Mouse (Mus musculus): ENCODE data around the gene Gm7029.

The Gm7029 gene

DNA sequence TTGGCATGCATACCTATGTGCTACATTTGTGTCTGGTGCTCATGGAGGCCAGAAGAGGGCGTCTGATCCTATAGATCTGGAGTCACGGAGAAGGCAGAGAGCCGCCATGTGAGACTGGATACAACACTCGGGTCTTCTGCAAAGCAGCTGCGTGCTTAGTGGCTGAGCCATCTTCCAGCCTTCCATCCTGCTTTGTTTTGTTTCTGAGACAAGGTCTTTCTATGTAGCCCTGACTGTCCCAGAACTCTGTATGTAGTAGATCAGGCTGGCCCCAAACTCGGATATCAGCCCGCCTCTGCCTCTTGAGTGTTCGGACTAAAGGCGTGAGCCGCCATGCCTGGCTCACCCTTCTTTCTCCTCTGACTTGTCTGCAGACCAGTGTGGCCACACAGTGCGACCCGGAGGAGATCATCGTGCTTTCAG lies 41.3 kb downstream of the Gm7029 start:
- no peak for DNase-seq

DNA sequence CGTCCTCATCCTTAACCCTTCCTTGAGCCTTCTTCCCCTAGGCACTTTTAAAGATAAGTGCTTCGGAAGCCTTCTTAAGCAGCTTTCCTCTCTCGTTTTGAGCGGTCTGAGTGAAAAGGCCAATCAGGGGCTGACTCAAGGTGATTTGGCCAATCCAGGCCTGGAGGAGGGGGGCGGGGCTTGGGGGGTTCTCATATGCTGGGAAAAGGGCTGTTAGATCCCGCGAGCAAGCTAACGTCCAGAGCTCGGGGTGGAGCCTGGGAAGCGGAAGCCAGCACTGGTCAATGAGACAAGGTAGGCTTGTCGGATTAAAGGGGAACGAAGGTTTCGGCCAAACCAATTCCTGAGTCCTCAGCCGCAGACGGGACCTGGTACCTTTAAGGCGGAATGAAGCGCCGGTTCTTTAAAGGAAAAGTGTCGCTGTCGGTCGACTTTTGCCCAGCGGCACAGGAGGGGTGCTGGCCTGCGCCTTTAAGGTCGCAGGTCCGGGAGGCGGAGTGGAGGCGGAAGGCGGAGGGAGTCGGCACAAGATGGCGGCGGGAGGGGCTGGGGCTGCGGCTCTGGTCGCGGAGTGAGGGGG lies 42.1 kb downstream of the Gm7029 start, which contains the start of the genes Tapbp and Zbtb22:
Gene Tapbp, plus strand, starts transcription at position 229 of the 580 bp plus-strand sequence.
Gene Zbtb22, plus strand, starts transcription at position 234 of the 580 bp plus-strand sequence.
- DNase-seq, result peak; percentile 96 to 99

DNA sequence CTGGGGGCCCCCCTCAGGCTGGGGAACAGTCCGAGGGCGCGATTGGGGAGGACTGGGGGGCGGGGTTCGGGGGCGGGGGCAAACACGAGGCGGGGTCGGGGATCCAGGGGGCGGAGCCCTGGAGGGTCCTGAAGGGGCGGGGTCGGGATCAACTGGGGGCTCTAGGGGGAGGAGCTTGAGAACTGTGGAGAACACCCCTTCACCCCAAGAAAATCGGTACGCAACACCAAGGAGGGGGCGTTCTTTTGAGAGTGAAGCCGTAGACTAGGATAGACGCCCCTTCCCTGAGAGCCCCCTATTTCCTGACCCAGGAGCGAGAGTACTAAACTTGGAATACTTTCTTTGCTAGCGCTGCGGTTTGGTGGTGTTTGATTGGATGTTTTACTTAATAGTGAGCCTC lies 42.7 kb downstream of the Gm7029 start:
- DNase-seq, result no peak

DNA sequence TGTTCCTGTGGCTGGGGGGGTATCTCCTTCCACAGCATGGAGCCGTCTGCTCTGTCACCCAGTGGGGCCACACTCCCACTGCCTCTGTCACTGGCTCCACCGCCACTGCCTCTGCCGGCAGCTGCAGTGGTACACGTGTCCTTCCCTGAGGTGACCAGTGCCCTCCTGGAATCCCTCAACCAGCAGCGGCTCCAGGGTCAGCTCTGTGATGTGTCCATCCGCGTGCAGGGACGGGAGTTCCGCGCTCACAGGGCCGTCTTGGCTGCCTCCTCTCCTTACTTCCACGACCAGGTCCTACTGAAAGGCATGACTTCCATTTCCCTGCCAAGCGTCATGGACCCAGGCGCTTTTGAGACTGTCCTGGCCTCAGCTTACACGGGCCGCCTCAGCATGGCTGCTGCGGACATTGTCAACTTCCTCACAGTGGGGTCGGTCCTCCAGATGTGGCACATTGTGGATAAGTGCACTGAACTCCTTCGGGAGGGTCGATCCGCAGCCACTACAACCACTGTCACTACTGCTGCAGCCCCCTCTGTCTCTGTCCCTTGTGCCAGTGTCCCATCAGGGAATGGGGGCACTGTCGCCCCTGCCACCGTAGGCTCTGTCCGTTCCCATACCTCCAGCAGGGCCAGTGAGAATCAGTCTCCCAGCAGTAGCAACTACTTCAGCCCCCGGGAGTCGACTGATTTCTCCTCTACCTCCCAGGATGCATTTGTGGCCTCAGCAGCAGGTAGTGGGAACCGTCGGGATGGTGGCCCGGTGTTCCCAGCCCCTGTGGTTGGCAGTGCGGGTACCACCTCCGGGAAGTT lies 43.4 kb downstream of the Gm7029 start:
- DNase-seq, result no peak

DNA sequence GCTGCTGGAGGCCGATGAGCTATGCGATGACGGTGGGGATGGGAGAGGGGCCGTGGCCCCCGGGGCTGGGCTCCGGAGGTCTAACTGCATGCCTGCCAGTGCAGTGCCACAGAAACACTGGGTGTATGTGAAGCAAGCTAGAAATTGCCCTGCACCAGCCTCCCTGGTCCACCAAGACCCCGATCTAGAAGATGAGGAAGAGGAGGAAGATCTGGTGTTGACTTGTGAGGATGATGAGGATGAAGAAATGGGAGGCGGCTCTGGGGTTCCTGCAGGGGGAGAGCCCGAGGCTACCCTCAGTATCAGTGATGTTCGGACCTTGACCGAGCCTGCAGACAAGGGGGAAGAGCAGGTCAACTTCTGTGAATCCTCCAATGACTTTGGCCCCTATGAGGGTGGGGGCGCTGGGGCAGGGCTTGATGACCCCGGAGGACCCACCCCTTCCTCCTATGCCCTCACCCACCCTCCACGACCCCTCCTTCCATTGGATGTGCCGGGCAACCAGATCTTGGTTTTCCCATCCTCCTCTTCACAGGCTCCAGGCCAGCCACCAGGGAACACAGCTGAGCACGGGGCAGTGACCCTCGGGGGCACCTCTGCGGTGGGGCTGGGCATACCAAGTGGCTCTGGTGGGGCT lies 44.1 kb downstream of the Gm7029 start:
- no peak for DNase-seq

DNA sequence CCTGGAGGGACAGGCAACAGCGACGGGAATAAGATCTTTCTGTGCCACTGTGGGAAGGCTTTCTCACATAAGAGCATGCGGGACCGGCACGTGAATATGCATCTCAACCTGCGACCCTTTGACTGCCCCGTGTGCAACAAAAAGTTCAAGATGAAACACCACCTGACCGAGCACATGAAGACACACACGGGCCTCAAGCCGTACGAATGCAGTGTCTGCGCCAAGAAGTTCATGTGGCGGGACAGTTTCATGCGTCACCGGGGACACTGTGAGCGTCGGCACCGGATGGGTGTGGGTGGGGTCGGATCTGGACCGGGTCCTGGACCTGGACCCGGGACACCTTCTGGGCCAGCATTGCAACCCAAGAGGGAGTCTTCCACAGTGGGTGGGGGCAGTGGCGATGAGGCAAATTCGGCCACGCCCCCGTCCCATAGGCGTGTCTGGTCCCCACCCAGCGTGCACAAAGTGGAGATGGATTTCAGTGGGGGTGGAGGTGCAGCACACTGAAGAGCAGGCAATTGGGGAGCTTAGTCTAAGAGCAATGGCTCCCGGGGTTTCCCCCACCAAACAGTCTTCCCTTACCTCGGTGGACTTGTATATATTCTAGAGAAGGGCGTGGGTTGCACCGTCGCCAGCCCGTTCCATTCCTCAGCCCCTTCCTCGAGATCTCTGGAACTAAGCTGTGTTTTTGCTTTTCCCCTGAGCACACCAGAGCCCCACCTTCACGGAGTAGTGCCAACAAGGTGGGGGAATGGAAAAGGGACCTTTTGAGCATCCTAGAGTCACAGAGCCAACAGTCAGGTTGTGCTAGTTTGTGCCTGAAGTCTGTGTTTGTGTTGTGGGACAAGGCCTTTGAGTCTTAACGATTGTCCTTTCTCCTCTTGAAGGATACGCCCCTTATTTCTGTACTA lies 44.9 kb downstream of the Gm7029 start:
- DNase-seq, result no peak

DNA sequence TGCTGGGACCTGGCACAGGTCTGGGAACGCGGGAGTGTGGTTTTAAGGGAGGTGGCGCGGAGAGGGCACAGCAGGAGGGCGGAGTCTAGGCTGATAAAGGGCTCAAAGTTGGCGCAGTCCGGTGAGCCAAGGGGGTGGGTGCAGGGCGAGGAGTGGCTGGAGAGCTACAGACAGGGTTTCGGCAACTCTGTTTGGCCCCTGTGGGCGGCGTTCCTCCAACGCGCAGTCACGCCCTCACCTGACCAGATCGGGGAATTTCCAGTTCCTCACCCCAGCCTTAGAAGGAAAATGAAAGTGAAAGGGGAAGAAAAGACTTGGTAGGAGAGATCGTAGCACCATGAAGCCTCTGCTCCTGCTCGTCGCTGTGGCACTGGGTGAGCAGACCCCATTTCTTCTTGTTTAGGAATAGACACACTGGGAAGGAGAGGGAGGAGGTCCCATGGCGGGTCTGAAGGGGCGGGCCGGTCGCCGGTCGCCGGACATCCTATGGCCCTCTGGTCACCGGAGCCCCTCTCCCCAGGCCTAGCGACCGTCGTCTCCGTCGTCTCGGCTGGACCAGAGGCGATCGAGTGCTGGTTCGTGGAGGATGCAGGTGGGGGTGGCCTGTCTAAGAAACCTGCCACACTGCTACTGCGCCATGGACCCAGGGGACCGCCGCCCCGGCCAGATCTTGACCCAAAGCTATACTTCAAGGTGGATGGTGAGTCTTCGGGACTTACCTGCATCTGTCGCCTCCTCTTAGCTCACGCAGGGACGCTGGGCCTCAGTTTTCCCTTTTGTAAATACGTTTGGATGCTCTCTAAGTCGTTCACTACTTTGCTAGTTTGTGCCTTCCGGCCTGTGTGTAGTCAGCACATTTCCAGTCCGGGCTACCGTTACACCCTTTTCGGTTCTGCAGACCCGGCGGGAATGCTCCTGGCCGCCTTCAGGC lies 46.0 kb downstream of the Gm7029 start:
- peak; percentile 55 to 64 for DNase-seq

DNA sequence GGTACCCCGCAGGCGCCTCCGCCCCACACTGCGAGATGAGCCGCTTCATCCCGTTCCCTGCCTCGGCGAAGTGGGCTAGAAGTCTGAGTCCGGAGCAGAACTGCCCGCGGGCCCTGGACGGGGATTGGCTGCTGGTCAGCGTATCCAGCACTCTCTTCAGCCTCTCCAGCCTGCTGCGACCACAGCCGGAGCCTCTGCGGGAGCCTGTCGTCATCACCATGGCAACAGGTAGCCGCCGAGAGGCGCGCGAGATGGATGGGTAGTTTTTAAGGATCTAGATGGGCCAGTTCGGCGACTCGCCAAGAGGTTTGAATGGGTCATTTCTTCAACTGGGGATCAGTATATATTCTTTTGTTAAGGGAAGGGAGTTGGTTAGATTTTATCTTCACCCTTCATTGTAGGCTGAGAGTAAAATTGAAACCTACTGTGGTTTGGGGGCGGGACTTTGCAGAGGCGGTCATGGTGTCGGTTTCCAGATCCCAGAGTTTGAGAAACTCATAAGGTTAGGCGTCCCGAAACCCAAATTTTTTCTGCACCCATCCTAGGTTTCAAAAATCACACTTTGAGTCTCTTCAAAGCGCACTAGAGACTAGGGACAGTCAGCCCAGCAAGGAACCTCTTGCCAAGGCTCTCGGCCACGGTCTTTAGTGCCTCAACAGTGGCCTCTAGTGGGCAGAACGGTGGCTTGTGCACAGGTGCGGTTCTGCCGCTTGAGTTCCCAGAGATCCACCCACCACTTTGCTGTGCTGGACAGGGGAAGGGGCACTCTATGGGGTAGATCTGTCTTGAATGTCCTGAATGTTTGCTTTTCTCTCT lies 46.9 kb downstream of the Gm7029 start:
- peak; percentile 88 to 92 for DNase-seq

DNA sequence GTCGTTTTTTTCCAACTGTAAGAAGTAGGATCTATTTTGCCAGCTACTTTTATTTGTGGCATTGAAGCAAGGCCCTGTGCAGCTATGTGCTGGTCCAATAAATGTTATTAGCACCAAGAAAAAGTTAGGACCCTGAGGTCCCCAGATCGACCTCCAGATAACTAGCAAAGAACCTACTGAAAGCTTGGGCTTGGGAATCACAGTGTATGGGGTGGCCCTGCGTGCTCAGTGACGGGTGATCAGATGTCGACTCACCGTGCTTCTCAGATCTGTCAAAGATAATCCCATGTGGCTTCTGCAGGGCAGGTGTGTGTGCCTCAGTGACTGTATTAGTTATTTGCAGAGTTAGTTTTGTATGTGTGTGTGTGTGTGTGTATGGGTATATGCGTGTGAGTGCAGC lies 47.7 kb downstream of the Gm7029 start:
- no peak for DNase-seq

Measured in cerebellum, postnatal 36 days (tissue).